Mouse (Mus musculus) testis, postnatal 14 days (tissue): ENCODE measurements around the gene Ptpru.
A peak's percentile ranks its signal among the peaks of the same experiment; 100 is the strongest.
"Not testable (repeated sequence)": the region's sequence is repeated elsewhere in the genome, so short reads cannot be mapped to it uniquely, and the experiment has no call there.

Source experiments
- DNase-seq: peaks from one replicate; pipeline ENCODE4 v3.0.0; 2021; ENCODE audit warnings: low spot score

The Ptpru gene

GRCm38 (mm10) chr4:131833971-131834609, 4.0 kb downstream of the Ptpru start:
- DNase-seq = no peak

DNA sequence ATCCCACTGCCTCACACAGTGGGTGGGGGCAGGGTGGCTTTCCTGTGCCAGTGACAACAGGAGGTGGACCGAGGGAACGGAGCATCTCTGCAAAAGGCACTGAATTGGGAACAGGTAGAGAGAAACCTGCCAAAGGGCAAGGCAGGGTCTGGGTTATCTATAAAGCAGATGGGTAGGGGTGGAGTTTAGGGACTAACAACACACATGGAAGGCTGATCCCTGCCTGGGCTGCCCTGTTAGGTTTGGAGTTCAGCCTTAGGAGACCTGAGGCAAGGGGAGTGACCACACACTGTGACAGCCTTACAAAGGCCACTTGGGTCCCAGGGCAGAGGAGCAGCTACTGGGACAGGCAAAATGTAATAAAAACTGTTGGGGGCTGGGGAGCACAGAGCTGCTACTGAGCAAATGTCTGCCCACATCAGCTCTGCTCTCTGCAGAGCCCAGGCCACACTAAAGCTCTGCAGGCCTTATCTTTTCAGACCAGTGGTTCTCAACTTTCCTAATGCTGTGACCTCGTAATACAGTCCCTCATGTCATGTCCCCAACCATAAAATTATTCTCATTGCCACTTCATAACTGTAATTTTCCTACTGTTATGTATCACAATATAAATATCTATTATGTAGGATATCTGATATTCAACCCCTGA, 5.2 kb downstream of the Ptpru start:
- DNase-seq = no peak

DNA sequence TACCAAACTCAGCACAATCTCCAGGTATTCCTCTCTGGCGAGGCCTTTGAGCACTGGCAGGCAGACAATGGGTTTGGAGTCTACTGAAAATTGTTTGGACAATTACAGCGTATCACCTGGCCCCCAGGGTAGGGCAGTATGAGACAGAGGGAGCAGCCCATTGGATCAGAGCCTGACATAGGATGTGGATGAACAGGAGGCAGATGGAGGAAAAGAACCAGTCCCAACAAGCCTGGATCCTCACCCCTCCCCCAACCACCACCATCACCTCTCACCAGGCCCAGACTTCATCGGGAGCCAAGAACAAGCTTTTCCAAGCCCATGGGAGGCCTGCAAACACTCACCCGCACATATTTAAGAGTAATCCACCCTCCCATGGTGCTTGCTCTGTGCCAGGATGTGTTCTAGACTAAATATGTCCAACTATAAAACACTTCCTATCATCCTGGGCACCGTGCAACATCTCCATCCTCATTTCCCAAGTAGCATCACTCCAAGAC, 6.5 kb downstream of the Ptpru start:
- no peak for DNase-seq

- no peak for DNase-seq
Observed at GRCm38 (mm10) chr4:131829123-131829522, 9.0 kb downstream of the Ptpru start.

GRCm38 (mm10) chr4:131826905-131827304, 11.2 kb downstream of the Ptpru start:
- no peak for DNase-seq

DNA sequence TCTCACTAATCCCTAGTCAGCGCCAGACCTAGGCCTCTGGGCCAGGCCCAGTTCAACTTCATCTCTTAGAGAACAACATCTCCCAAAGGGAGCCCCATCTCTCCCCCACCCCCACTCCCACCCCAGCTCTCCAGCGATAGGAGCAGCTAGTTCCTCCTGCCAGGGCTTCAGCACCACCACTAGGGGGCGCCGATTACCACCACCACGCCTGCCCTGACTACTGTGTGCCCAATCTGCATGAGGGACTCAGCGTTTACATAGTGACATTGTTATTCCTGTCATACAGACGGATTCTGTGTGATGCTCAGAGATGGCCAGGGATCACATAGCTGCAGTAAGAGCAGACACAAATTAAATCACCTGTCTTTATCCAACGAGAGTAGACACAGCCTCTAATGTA, 12.3 kb downstream of the Ptpru start:
- no peak for DNase-seq

DNA sequence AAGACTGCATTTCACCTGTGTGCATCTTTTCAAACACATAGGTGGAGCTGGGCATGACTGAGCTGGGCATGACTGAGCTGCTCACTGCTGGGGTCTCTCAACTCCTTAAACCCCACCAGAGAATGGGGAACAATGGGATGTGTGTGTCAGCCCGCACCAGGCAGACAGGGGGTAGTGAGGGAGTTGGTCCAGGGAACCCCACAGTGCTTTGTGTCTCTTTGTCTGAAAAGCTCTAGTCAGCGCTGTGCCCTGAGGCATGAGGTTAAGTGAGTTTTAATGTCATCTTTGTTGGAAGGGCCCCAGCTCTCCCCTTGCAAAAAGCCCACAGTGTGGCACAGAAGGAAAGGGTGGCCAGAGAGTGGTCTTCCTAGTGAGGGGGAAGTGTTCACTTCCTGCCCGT, 13.1 kb downstream of the Ptpru start:
- DNase-seq = no peak

DNA sequence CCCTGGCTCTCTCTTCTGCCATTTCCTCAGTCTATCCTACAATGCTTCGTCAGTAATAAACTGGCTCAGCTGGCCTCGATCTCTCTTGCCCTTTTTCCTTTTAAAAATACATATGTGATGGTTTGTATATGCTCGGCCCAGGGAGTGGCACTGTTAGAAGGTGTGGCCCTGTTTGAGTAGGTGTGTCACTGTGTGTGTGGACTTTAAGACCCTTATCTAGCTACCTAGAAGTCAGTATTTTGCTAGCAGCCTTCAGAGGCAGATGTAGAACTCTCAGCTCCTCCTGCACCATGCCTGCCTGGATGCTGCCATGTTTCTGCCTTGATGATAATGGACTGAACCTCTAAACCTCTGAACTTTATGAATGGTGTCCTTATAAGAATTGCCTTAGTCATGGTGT, 15.5 kb downstream of the Ptpru start:
- no peak for DNase-seq

GRCm38 (mm10) chr4:131821161-131821731, 16.8 kb downstream of the Ptpru start:
- no peak for DNase-seq

- DNase-seq = no peak
Observed at GRCm38 (mm10) chr4:131818926-131819325, 19.2 kb downstream of the Ptpru start.

DNA sequence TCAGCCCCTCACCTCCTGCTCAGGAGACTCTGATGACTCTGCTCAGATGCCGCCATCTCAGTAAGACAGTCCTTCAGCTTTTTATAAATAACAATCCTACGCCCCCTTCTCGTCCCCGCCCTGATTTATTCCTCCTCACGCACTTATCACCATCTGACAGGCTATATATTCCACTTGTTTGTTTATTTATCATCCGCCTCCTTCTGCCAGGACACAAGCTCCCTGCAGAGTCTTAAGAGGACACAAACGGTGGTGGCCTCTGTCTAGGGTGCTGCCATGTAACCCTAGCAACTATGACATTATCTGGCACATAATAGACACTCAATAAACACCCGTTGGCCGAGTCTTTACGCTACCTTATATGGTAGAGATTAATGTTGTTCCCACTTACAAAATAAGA, 22.3 kb downstream of the Ptpru start:
- DNase-seq = no peak

DNA sequence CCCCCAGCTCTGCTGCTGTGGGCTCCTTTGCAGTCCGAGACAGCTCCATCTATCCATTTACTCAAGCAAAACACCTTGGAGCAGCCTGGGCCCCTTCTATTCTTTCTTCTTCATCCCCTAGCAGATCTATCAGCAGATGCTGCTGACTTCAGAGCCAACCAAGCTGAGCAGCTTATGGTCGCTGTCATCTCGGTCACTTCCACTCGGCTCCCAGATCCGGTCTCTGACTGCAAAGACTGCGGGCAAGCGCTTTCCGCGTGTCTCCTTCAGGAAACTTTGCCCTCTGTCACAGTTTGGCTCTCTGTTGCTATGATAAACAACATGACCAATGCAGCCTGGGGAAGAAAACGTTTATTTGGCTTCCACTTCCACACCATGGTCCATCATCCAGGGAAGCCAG, 23.2 kb downstream of the Ptpru start:
- no peak for DNase-seq

DNA sequence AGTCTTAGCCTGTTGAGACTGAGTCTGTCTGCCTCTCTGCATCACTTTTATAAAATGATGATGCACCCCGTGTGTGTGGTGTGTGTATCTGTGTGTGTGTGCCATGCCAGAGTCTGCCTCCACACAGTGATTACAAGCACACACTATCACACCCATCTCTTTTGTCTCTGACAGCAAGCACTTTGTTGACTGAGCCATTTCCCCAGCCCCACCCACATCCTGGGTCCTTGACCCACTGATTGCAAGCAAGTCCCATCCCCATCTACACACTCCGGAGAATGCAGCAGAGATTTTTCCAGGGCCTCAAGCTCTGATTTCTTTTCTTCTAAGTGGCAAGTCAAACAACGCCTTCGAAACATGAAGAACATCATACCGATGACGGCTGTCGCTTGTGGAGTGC, 24.3 kb downstream of the Ptpru start:
- DNase-seq = no peak

- DNase-seq = no peak
Observed at GRCm38 (mm10) chr4:131812458-131812857, 25.6 kb downstream of the Ptpru start.

DNA sequence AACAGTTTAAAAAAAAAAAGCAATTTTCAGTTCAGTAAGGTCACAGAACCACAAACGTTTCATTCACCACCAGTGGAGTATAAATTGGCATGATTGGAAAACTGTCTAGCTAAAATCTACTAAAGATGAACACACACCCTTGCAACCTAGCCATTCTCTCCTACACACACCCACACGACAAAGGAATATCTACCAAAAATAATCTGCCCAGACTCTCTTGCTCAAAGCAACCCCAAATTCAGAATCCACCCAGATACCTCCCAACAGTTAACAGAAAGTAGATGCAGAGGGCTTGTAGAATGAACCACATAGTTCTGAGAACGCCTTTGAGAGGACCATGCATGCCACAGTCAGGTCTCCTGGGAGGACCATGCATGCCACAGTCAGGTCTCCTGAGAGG, 32.8 kb downstream of the Ptpru start:
- DNase-seq = no peak

GRCm38 (mm10) chr4:131804732-131805131, 33.4 kb downstream of the Ptpru start:
- not testable (repeated sequence) for DNase-seq

DNA sequence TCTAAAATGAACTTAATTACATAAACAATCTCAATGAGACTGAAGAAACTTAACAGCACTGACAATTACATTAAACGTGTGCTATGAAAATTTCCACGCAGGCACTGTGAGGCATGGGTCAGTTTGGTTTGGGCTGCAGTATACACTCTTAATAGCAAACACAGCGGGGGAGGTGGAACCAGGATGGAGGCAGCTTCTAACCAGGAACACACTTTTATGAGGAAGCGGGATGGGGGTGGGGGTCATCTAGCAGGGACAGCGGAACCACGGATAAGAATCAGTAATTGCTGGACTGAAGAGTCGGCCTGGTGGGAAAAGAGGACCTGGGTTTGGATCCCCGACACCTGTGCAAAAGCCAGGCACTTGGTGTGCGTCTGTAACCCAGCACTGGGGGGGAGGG, 34.2 kb downstream of the Ptpru start:
- DNase-seq = no peak

DNA sequence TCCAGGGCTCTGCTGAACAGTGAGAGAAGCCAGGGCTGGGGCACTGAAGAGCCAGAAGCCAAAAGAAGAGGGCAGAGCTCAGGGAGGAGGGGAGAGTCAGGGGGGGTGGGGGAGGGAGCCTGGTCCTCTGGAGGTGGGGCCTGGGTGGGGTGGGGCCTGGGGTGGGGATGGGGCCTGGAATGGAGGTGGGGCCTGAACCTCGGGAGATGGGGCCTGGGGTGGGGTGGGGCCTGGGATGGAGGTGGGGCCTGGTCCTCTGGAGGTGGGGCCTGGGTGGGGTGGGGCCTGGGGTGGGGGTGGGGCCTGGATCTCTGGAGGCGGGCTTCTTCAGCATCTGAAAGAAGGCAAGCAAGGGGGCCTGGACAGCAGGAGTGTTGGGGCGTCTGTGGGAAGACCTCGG, 39.1 kb downstream of the Ptpru start:
- DNase-seq = no peak

DNA sequence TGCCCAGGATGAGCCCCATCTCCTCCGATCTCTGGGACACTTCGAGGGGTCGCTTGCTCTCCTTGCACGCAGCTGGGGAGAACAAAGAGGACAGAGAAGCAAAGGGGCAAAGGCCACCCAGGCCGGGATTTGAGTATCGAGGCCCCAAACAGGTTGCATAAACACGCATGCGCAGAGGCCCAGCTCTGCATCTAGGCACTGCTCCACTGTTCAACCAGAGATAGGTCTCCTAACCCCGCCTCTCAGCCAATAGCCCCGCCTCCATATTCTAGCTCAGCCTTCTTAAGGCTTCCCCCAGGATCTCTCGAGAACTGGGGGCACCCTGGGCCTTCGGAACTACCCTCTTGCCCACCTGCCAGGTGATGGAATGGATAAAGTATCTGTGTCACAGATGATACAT, 40.2 kb downstream of the Ptpru start:
- peak; percentile 39 for DNase-seq

- no peak for DNase-seq
Observed at GRCm38 (mm10) chr4:131797483-131797882, 40.6 kb downstream of the Ptpru start.

- no peak for DNase-seq
Observed at GRCm38 (mm10) chr4:131796312-131797080, 41.6 kb downstream of the Ptpru start.

DNA sequence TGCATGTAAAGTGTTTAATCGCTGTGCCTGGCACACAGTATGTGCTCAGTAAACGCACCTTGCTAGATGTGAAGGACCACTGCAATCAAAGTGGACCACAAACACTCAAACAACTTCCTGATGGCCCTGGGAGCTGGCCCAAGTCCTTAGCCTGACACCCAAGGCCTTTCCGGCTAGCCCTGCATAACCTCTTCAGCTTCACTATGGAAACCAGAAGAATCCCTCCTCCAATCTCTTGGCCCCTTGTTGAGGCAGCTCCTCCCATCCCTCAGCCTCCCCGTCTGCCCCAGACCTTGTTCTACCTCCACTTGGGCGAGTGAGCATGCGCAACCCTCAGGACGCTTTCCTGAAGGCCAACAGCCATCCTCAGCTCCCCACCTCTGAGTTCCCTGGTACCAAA, 51.3 kb downstream of the Ptpru start:
- no peak for DNase-seq

DNA sequence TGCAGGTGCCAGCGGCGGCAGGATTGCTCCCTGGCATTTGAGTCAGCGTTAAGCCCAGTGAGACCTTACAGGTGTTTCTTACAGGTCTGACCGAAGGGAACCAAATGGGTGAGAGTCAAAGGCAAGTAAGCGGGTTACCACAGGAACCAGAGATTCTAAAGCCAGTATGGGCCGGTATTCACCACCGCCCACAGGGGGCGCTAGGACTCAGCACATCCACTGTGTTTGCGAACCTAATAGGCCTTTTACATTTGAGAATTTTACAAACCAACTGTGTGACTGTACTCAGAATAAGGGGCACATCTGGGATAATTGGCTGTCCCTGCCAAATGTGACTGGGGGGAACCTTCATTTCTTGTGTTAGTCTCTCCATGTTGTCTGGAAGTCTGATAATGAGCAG, 54.1 kb downstream of the Ptpru start:
- DNase-seq = no peak
